Mouse (Mus musculus) C2C12 (cell line): ENCODE results near the gene Ppm1l. TPM values are rescaled to one million over a fixed set of nuclear protein-coding genes. Genes with fewer than 3 reads are reported as not detected.

Experiments
- H3K27me3 ChIP-seq: one replicate; pipeline ENCODE4 v1.6.1; 2011; ENCODE audit not compliant: control insufficient read depth, insufficient read depth, insufficient read length
- H3K36me3 ChIP-seq: one replicate; pipeline ENCODE4 v1.6.1; 2011; ENCODE audit not compliant: control insufficient read depth, insufficient read depth
- H3K4me3 ChIP-seq: one replicate; pipeline ENCODE4 v1.5.1; 2011; ENCODE audit warnings: mild to moderate bottlenecking, control low read depth; ENCODE audit not compliant: poor library complexity, insufficient read depth, severe bottlenecking
- H3K79me2 ChIP-seq: one replicate; pipeline ENCODE4 v1.6.1; 2011; ENCODE audit not compliant: control insufficient read depth, insufficient read depth
- H3K79me3 ChIP-seq: one replicate; pipeline ENCODE4 v1.6.1; 2011; ENCODE audit warnings: low read depth, control low read depth
- H3ac ChIP-seq: one replicate; pipeline ENCODE3; 2011; ENCODE audit warnings: low read depth; ENCODE audit not compliant: control insufficient read depth, insufficient read length
- CEBPB ChIP-seq: IDR thresholded peaks from one replicate; pipeline ENCODE4 v1.6.1; 2011; ENCODE audit warnings: low read depth, mild to moderate bottlenecking, control low read depth, moderate library complexity
- CTCF ChIP-seq: IDR thresholded peaks from one replicate; pipeline ENCODE4 v1.5.1; 2011; ENCODE audit not compliant: control insufficient read depth, insufficient read depth, insufficient read length
- FOSL1 ChIP-seq: IDR thresholded peaks from one replicate; pipeline ENCODE4 v1.8.0; 2011; ENCODE audit warnings: mild to moderate bottlenecking, low read length; ENCODE audit not compliant: poor library complexity, insufficient read depth, severe bottlenecking
- MAX ChIP-seq: IDR thresholded peaks from one replicate; pipeline ENCODE4 v1.6.1; 2011; ENCODE audit warnings: mild to moderate bottlenecking, control low read depth
- MYOD1 ChIP-seq: IDR thresholded peaks from one replicate; pipeline ENCODE4 v1.6.1; 2011; ENCODE audit warnings: low read depth; ENCODE audit not compliant: control insufficient read depth, insufficient read length
- MYOG ChIP-seq: IDR thresholded peaks from one replicate; pipeline ENCODE4 v1.6.1; 2011; ENCODE audit not compliant: control insufficient read depth, insufficient read length; ENCODE audit errors: extremely low read depth
- USF1 ChIP-seq: IDR thresholded peaks from one replicate; pipeline ENCODE4 v1.6.1; 2011; ENCODE audit warnings: low read depth, mild to moderate bottlenecking, control low read depth, moderate library complexity
- polyA plus RNA-seq: library from polyadenylated mRNA; unstranded; fragments of >200 nt; fragmentation: generic; extraction: Trizol; gene quantifications from one replicate; pipeline ENCODE4 v1.2.1, GENCODE M21; 2012; ENCODE audit warnings: missing spikeins

The Ppm1l gene
- polyA plus RNA-seq, 1 experiment: 3.7 TPM

- Histone ChIP-seq H3K4me3 (no peak overlapping the region), H3K27me3 (no peaks in the 10 kb centered on the region), H3ac (no peak overlapping the region), H3K79me2 (no peaks in the 10 kb centered on the region), H3K36me3 (no peaks in the 10 kb centered on the region), H3K79me3 (no peaks in the 10 kb centered on the region)
- no peak for TF ChIP-seq USF1
- TF ChIP-seq CTCF: no peak
- no peak for TF ChIP-seq CEBPB
- TF ChIP-seq MAX: no peak
- no peak for TF ChIP-seq MYOG
- TF ChIP-seq FOSL1: no peak
- no peak for TF ChIP-seq MYOD1
Measured at GRCm38 (mm10) chr3:69511881-69512280, 195.2 kb downstream of the Ppm1l start.

- no peaks in the 10 kb centered on the region for H3K27me3 ChIP-seq
- H3K79me3 ChIP-seq: no peaks in the 10 kb centered on the region
- no peak overlapping the region for H3K4me3 ChIP-seq
- H3K79me2 ChIP-seq: no peaks in the 10 kb centered on the region
- H3ac ChIP-seq: no peak overlapping the region
- no peaks in the 10 kb centered on the region for H3K36me3 ChIP-seq
- TF ChIP-seq MYOD1: no peak
- no peak for TF ChIP-seq FOSL1
- no peak for TF ChIP-seq CTCF
- TF ChIP-seq MAX: no peak
- no peak for TF ChIP-seq CEBPB
- TF ChIP-seq MYOG: no peak
- no peak for TF ChIP-seq USF1
Measured at GRCm38 (mm10) chr3:69512402-69512801, 195.7 kb downstream of the Ppm1l start.

- H3K4me3 ChIP-seq: no peak overlapping the region
Measured at GRCm38 (mm10) chr3:69515730-69516350, 199.2 kb downstream of the Ppm1l start.

GRCm38 (mm10) chr3:69519188-69519587 is 202.5 kb downstream of the Ppm1l start:
- Histone ChIP-seq H3ac (no peak overlapping the region), H3K4me3 (no peak overlapping the region), H3K79me2 (no peaks in the 10 kb centered on the region), H3K36me3 (no peaks in the 10 kb centered on the region), H3K79me3 (no peaks in the 10 kb centered on the region), H3K27me3 (no peaks in the 10 kb centered on the region)
- TF ChIP-seq FOSL1: no peak
- TF ChIP-seq USF1: no peak
- no peak for TF ChIP-seq MYOG
- TF ChIP-seq CTCF: no peak
- no peak for TF ChIP-seq CEBPB
- TF ChIP-seq MAX: no peak
- TF ChIP-seq MYOD1: no peak

More at GRCm38 (mm10) chr3:69515730-69516350, 199.2 kb downstream of the Ppm1l start:
- Histone ChIP-seq H3ac (no peak overlapping the region), H3K79me3 (no peaks in the 10 kb centered on the region), H3K27me3 (no peaks in the 10 kb centered on the region), H3K79me2 (no peaks in the 10 kb centered on the region), H3K36me3 (no peaks in the 10 kb centered on the region)
- no peak for TF ChIP-seq CTCF
- no peak for TF ChIP-seq MYOD1
- no peak for TF ChIP-seq MAX
- no peak for TF ChIP-seq USF1
- TF ChIP-seq MYOG: no peak
- no peak for TF ChIP-seq FOSL1
- no peak for TF ChIP-seq CEBPB

- Histone ChIP-seq H3K79me2 (no peaks in the 10 kb centered on the region), H3K27me3 (no peaks in the 10 kb centered on the region), H3K4me3 (no peak overlapping the region), H3K36me3 (no peaks in the 10 kb centered on the region), H3ac (no peak overlapping the region), H3K79me3 (no peaks in the 10 kb centered on the region)
- TF ChIP-seq MYOG (no peak), MYOD1 (no peak), CEBPB (no peak), MAX (no peak), USF1 (no peak), FOSL1 (no peak), CTCF (no peak)
Measured at GRCm38 (mm10) chr3:69519789-69520558, 203.3 kb downstream of the Ppm1l start.
